Mouse (Mus musculus) stomach, postnatal 0 days (tissue): Measurements from ENCODE around the gene Rabgap1l.

Experiments
- CTCF ChIP-seq: IDR thresholded peaks from 2 replicates; pipeline ENCODE4 v1.5.1; 2016; ENCODE audit warnings: antibody characterized with exemption, low read depth, mild to moderate bottlenecking, moderate library complexity
- EP300 ChIP-seq: optimal IDR thresholded peaks from 2 replicates; pipeline ENCODE3; 2016; ENCODE audit warnings: antibody characterized with exemption

- TF ChIP-seq CTCF (no peak), EP300 (no peak)
Measured at GRCm38 (mm10) chr1:160309951-160310350, 483.1 kb downstream of the Rabgap1l start.
